24 mouse cellular contexts compared by ENCODE assay signal in genomic region chr13:56463261-56463660, GRCm38 (mm10). TPM values are rescaled to one million over a fixed set of nuclear protein-coding genes. Genes with fewer than 3 reads are reported as not detected.
DNase-seq lines count a peak whose midpoint lies in the region; ATAC-seq and TF ChIP-seq lines count a peak whose summit lies in the region.
"Had no signal": no experiment of that assay in that cellular context is flagged by ENCODE, and none has a peak within 500 bp of the region (broad histone marks: within the 10 kb centered on the region; RNA-seq: fewer than 3 reads in every experiment).

No protein-coding gene starts in this region.

- H3K4me1 ChIP-seq in forebrain, embryonic 11.5 days (replicated peaks; ENCODE audit: control insufficient read depth, insufficient read depth, low read length) = no peaks in the 10 kb centered on the region
- peaks cover 16% of the 10 kb centered on the region for H3K4me1 ChIP-seq in forebrain, embryonic 10.5 days
- no peaks in the 10 kb centered on the region for H3K4me1 ChIP-seq in hindbrain, postnatal 0 days (ENCODE audit: insufficient read depth, low read length)
- peaks cover 4% of the 10 kb centered on the region for H3K4me1 ChIP-seq in hindbrain, embryonic 12.5 days
- H3K4me1 ChIP-seq: forebrain, embryonic 13.5 days; midbrain, embryonic 15.5 days had no signal

- no peaks in the 10 kb centered on the region for H3K9me3 ChIP-seq in forebrain, embryonic 11.5 days (ENCODE audit: control insufficient read depth, low read length)
- no peaks in the 10 kb centered on the region for H3K9me3 ChIP-seq in forebrain, embryonic 10.5 days
- H3K9me3 ChIP-seq in hindbrain, postnatal 0 days (ENCODE audit: low read length) = 0 out of 2 replicates have a peak, but pooled peaks cover 2% of the 10 kb centered on the region
- H3K9me3 ChIP-seq in hindbrain, embryonic 12.5 days (replicated peaks) = no peaks in the 10 kb centered on the region
- H3K9me3 ChIP-seq: embryonic facial prominence, embryonic 10.5 days; forebrain, embryonic 13.5 days; midbrain, embryonic 15.5 days had no signal

- intact Hi-C loops in left cerebral cortex, postnatal 4 days (cut with DNase I) = no loop called here
- intact Hi-C loops in left cerebral cortex, adult 2 months (cut with DNase I) = no loop called here

- no peak overlapping the region for H3K4me3 ChIP-seq in forebrain, embryonic 11.5 days (ENCODE audit: low read depth, low read length)
- no peak overlapping the region for H3K4me3 ChIP-seq in forebrain, embryonic 10.5 days
- H3K4me3 ChIP-seq in hindbrain, postnatal 0 days (ENCODE audit: low read length) = no peak overlapping the region
- no peak overlapping the region for H3K4me3 ChIP-seq in hindbrain, embryonic 12.5 days
- no peak overlapping the region for H3K4me3 ChIP-seq in left cerebral cortex, adult 2 months
- H3K4me3 ChIP-seq: embryonic facial prominence, embryonic 10.5 days; forebrain, embryonic 13.5 days; midbrain, embryonic 15.5 days had no signal

- no peak overlapping the region for H3K9ac ChIP-seq in forebrain, embryonic 11.5 days (ENCODE audit: low read length)
- no peak overlapping the region for H3K9ac ChIP-seq in hindbrain, postnatal 0 days (replicated peaks; ENCODE audit: low read length)
- H3K9ac ChIP-seq in hindbrain, embryonic 12.5 days = no peak overlapping the region
- H3K9ac ChIP-seq: forebrain, embryonic 13.5 days; midbrain, embryonic 15.5 days had no signal

- H3K27me3 ChIP-seq in forebrain, embryonic 11.5 days (ENCODE audit: control insufficient read depth, insufficient read depth, low read length) = no peaks in the 10 kb centered on the region
- H3K27me3 ChIP-seq in forebrain, embryonic 10.5 days (ENCODE audit: poor library complexity, severe bottlenecking) = no peaks in the 10 kb centered on the region
- H3K27me3 ChIP-seq in hindbrain, postnatal 0 days (ENCODE audit: insufficient read depth, low read length) = no peaks in the 10 kb centered on the region; the same call in 1 of the 2 replicates
- H3K27me3 ChIP-seq in hindbrain, embryonic 12.5 days = no peaks in the 10 kb centered on the region
- H3K27me3 ChIP-seq: forebrain, embryonic 13.5 days; midbrain, embryonic 15.5 days had no signal

- no peaks in the 10 kb centered on the region for H3K36me3 ChIP-seq in forebrain, embryonic 11.5 days (ENCODE audit: control insufficient read depth, insufficient read depth, low read length)
- no peaks in the 10 kb centered on the region for H3K36me3 ChIP-seq in forebrain, embryonic 10.5 days (replicated peaks)
- no peaks in the 10 kb centered on the region for H3K36me3 ChIP-seq in hindbrain, postnatal 0 days (ENCODE audit: insufficient read depth, low read length)
- H3K36me3 ChIP-seq in hindbrain, embryonic 12.5 days = no peaks in the 10 kb centered on the region
- H3K36me3 ChIP-seq: embryonic facial prominence, embryonic 10.5 days; G1E; midbrain, embryonic 15.5 days had no signal

- no peak for TF ChIP-seq CTCF in hindbrain, postnatal 0 days (IDR thresholded peaks at IDR 0.05; ENCODE audit: low read depth)
- no peak for TF ChIP-seq CTCF in left cerebral cortex, adult 2 months (IDR thresholded peaks at IDR 0.05)

- H3K27ac ChIP-seq in forebrain, embryonic 11.5 days (ENCODE audit: low read depth, low read length) = no peak overlapping the region
- no peak overlapping the region for H3K27ac ChIP-seq in forebrain, embryonic 10.5 days
- H3K27ac ChIP-seq in hindbrain, postnatal 0 days = no peak overlapping the region
- H3K27ac ChIP-seq in hindbrain, embryonic 12.5 days = no peak overlapping the region
- H3K27ac ChIP-seq in left cerebral cortex, adult 2 months = no peak overlapping the region
- H3K27ac ChIP-seq: embryonic facial prominence, embryonic 10.5 days; forebrain, embryonic 13.5 days; midbrain, embryonic 15.5 days had no signal

- 89% methylated on average over 7 of the region's 7 CpGs for WGBS in forebrain, embryonic 11.5 days
- 87% methylated on average over 7 of the region's 7 CpGs for WGBS in forebrain, embryonic 10.5 days
- WGBS in hindbrain, postnatal 0 days = 49% methylated on average over 7 of the region's 7 CpGs
- WGBS in hindbrain, embryonic 12.5 days = 91% methylated on average over 7 of the region's 7 CpGs

- ATAC-seq in forebrain, embryonic 11.5 days (replicated peaks; ENCODE audit: low FRiP score) = no peak
- peak; percentile 85 for ATAC-seq in hindbrain, postnatal 0 days
- no peak for ATAC-seq in hindbrain, embryonic 12.5 days (ENCODE audit: low FRiP score)
- ATAC-seq: forebrain, embryonic 13.5 days; lung, postnatal 0 days; midbrain, embryonic 15.5 days had no signal

- H3K4me2 ChIP-seq in forebrain, embryonic 11.5 days (ENCODE audit: low read depth, low read length, severe bottlenecking) = no peak overlapping the region
- no peak overlapping the region for H3K4me2 ChIP-seq in hindbrain, postnatal 0 days (ENCODE audit: low read depth, low read length)
- H3K4me2 ChIP-seq in hindbrain, embryonic 12.5 days (replicated peaks) = no peak overlapping the region
- H3K4me2 ChIP-seq: forebrain, embryonic 13.5 days; midbrain, embryonic 15.5 days had no signal

- DNase-seq in forebrain, embryonic 11.5 days (ENCODE audit: low spot score) = peak; percentile 25
- no peak for DNase-seq in forebrain, embryonic 10.5 days (ENCODE audit: extremely low spot score, low spot score)
- peak; percentile 67 for DNase-seq in hindbrain, postnatal 0 days (ENCODE audit: low spot score)
- peak; percentile 57 for DNase-seq in left cerebral cortex, postnatal 4 days
- DNase-seq in left cerebral cortex, adult 2 months (ENCODE audit: extremely low spot score in 1 of 2, low spot score in 2 of 2) = no peak
- peak; percentile 36 for DNase-seq in brain, adult 2 months (ENCODE audit: low read depth, low spot score)
- no peak for DNase-seq in left cerebral cortex, adult 11 months (ENCODE audit: low spot score)
- DNase-seq: adrenal gland, postnatal 14 days; gastrocnemius, postnatal 36 days; right cerebral cortex, postnatal 4 days had no signal

RNA-seq across cellular contexts. Expression of gene Il9, which starts 18.8 kb away (rescaled TPM):
- polyA plus RNA-seq in forebrain, embryonic 11.5 days (2014; fragmentation: Nextera tagmentation; extraction: Ambion mirVana) = not detected in 2 replicates
- not detected in 2 replicates for polyA plus RNA-seq in forebrain, embryonic 10.5 days (2016; fragmentation: Nextera tagmentation; extraction: Ambion mirVana)
- total RNA-seq in hindbrain, postnatal 0 days (2014; rRNA removed) = not detected in 2 replicates
- polyA plus RNA-seq in hindbrain, postnatal 0 days (2015; fragmentation: Nextera tagmentation; extraction: Ambion mirVana) = not detected in 2 replicates
- not detected in 2 replicates for polyA plus RNA-seq in hindbrain, embryonic 12.5 days (2016; fragmentation: Nextera tagmentation; extraction: Ambion mirVana)
- total RNA-seq in left cerebral cortex, postnatal 4 days (2021) = not detected
- not detected for total RNA-seq in left cerebral cortex, adult 2 months (2021)
- total RNA-seq: adrenal gland, postnatal 14 days; common myeloid progenitor, adult 5-6 weeks; G1E; gastrocnemius, postnatal 36 days; layer of hippocampus, postnatal 14 days; left cerebral cortex, postnatal 14 days had no signal
- polyA plus RNA-seq: cerebellum, adult 2 months; embryonic facial prominence, embryonic 10.5 days; forebrain, embryonic 13.5 days; G1E; heart, postnatal 0 days; large intestine, adult 2 months; limb, embryonic 14.5 days; liver, embryonic 16.5 days; lung, postnatal 0 days; midbrain, embryonic 15.5 days had no signal

RNA-seq across cellular contexts. Expression of gene Slc25a48, which starts 25.1 kb away (rescaled TPM):
- not detected in 2 replicates for polyA plus RNA-seq in forebrain, embryonic 11.5 days (2014; fragmentation: Nextera tagmentation; extraction: Ambion mirVana)
- not detected in 2 replicates for polyA plus RNA-seq in forebrain, embryonic 10.5 days (2016; fragmentation: Nextera tagmentation; extraction: Ambion mirVana)
- 0.07 TPM in 1 of 2 replicates, not detected in the other for total RNA-seq in hindbrain, postnatal 0 days (2014; rRNA removed)
- polyA plus RNA-seq in hindbrain, postnatal 0 days (2015; fragmentation: Nextera tagmentation; extraction: Ambion mirVana) = 0.05 TPM in 1 of 2 replicates, not detected in the other
- 0.07 TPM in 1 of 2 replicates, not detected in the other for polyA plus RNA-seq in hindbrain, embryonic 12.5 days (2016; fragmentation: Nextera tagmentation; extraction: Ambion mirVana)
- not detected for total RNA-seq in left cerebral cortex, postnatal 4 days (2021)
- total RNA-seq in left cerebral cortex, adult 2 months (2021) = not detected
- total RNA-seq: common myeloid progenitor, adult 5-6 weeks had no signal
- polyA plus RNA-seq: embryonic facial prominence, embryonic 10.5 days; forebrain, embryonic 13.5 days; G1E; heart, postnatal 0 days; lung, postnatal 0 days; midbrain, embryonic 15.5 days had no signal

RNA-seq across cellular contexts. Expression of gene Gm3045, which starts 36.9 kb away (rescaled TPM):
- polyA plus RNA-seq in forebrain, embryonic 11.5 days (2014; fragmentation: Nextera tagmentation; extraction: Ambion mirVana) = not detected in 2 replicates
- not detected in 2 replicates for polyA plus RNA-seq in forebrain, embryonic 10.5 days (2016; fragmentation: Nextera tagmentation; extraction: Ambion mirVana)
- total RNA-seq in hindbrain, postnatal 0 days (2014; rRNA removed) = not detected in 2 replicates
- polyA plus RNA-seq in hindbrain, postnatal 0 days (2015; fragmentation: Nextera tagmentation; extraction: Ambion mirVana) = not detected in 2 replicates
- not detected in 2 replicates for polyA plus RNA-seq in hindbrain, embryonic 12.5 days (2016; fragmentation: Nextera tagmentation; extraction: Ambion mirVana)
- not detected for total RNA-seq in left cerebral cortex, postnatal 4 days (2021)
- not detected for total RNA-seq in left cerebral cortex, adult 2 months (2021)
- total RNA-seq: adrenal gland, postnatal 14 days; common myeloid progenitor, adult 5-6 weeks; gastrocnemius, postnatal 36 days; layer of hippocampus, postnatal 14 days; left cerebral cortex, postnatal 14 days had no signal
- polyA plus RNA-seq: cerebellum, adult 2 months; embryonic facial prominence, embryonic 10.5 days; forebrain, embryonic 13.5 days; G1E; heart, postnatal 0 days; large intestine, adult 2 months; liver, embryonic 16.5 days; lung, postnatal 0 days; midbrain, embryonic 15.5 days had no signal

RNA-seq across cellular contexts. Expression of gene Fbxl21, which starts 59.0 kb away (rescaled TPM):
- 1.7 and 2.2 TPM in 2 replicates for polyA plus RNA-seq in forebrain, embryonic 11.5 days (2014; fragmentation: Nextera tagmentation; extraction: Ambion mirVana)
- 1.3 and 1.5 TPM in 2 replicates for polyA plus RNA-seq in forebrain, embryonic 10.5 days (2016; fragmentation: Nextera tagmentation; extraction: Ambion mirVana)
- total RNA-seq in hindbrain, postnatal 0 days (2014; rRNA removed) = 6.1 and 11.3 TPM in 2 replicates
- polyA plus RNA-seq in hindbrain, postnatal 0 days (2015; fragmentation: Nextera tagmentation; extraction: Ambion mirVana) = 5.5 and 5.6 TPM in 2 replicates
- 1.8 and 3.6 TPM in 2 replicates for polyA plus RNA-seq in hindbrain, embryonic 12.5 days (2016; fragmentation: Nextera tagmentation; extraction: Ambion mirVana)
- total RNA-seq in left cerebral cortex, postnatal 4 days (2021) = 1 to 10 TPM; 4.4 to 5.8 TPM
- total RNA-seq in left cerebral cortex, adult 2 months (2021) = 1 to 10 TPM; 6.8 to 7.3 TPM
- total RNA-seq: common myeloid progenitor, adult 5-6 weeks had no signal
- polyA plus RNA-seq: G1E had no signal

Comparison
In these comparisons a context has a peak if more than half of its experiments do, and no peak if none do; other contexts are left out.
1. DNase-seq: peak in forebrain, embryonic 11.5 days (single experiment), hindbrain, postnatal 0 days (single experiment), left cerebral cortex, postnatal 4 days (single experiment) and brain, adult 2 months (single experiment); none in forebrain, embryonic 10.5 days (single experiment), left cerebral cortex, adult 2 months (0 of 2) and left cerebral cortex, adult 11 months (single experiment).